Mouse (Mus musculus) CH12.LX (cell line): ENCODE results near the gene Fads3. TPM values are rescaled to one million over a fixed set of nuclear protein-coding genes. Genes with fewer than 3 reads are reported as not detected.

Experiments
- DNase-seq: peaks from one replicate; pipeline ENCODE4 v3.0.0-alpha.2; 2013; ENCODE audit errors: extremely low read depth
- H3K27ac ChIP-seq: 2 replicates; pipeline ENCODE4 v1.5.1; 2012; ENCODE audit warnings: low read depth, mild to moderate bottlenecking, control low read depth, moderate library complexity; ENCODE audit not compliant: insufficient read depth
- H3K27me3 ChIP-seq: replicated peaks from 2 replicates; pipeline ENCODE3; 2012; ENCODE audit warnings: inconsistent platforms
- H3K36me3 ChIP-seq, 2 experiments: replicated peaks in 1 of 2; 2 replicates each; pipeline versions ENCODE3 to v1.6.1; 2012; ENCODE audit warnings: inconsistent platforms in 1 of 2, low read length in 1 of 2, mild to moderate bottlenecking in 1 of 2, mixed read lengths in 1 of 2, moderate library complexity in 1 of 2; ENCODE audit not compliant: control insufficient read depth in 1 of 2, insufficient read depth in 1 of 2
- H3K4me1 ChIP-seq, 2 experiments: 2 replicates each; pipeline ENCODE4 v1.6.1; 2012; ENCODE audit warnings: inconsistent platforms in 1 of 2, moderate library complexity in 1 of 2; ENCODE audit not compliant: insufficient read depth in 2 of 2, control insufficient read depth in 1 of 2
- H3K4me2 ChIP-seq: 2 replicates; pipeline ENCODE4 v1.6.1; 2012; ENCODE audit warnings: low read depth, mild to moderate bottlenecking, control low read depth; ENCODE audit not compliant: poor library complexity, insufficient read depth, severe bottlenecking
- H3K4me3 ChIP-seq, 3 experiments: fragments of 150-350 bp in 1 of 3; sonication (generic) in 1 of 3; replicated peaks in 1 of 3; 2 replicates each; pipeline versions ENCODE3 to v1.5.1; 2011 to 2012; ENCODE audit warnings: low read depth in 2 of 3, low read length in 2 of 3, mild to moderate bottlenecking in 2 of 3, moderate library complexity in 2 of 3, control low read depth in 1 of 3, improper control_type of control experiment in 1 of 3, inconsistent platforms in 1 of 3, mixed read lengths in 1 of 3; ENCODE audit not compliant: poor library complexity in 1 of 3
- H3K79me2 ChIP-seq: replicated peaks from 2 replicates; pipeline ENCODE4 v1.6.1; 2012; ENCODE audit warnings: mild to moderate bottlenecking, moderate library complexity; ENCODE audit not compliant: control insufficient read depth, poor library complexity, insufficient read depth, severe bottlenecking; ENCODE audit errors: extremely low read depth
- H3K9ac ChIP-seq: 2 replicates; pipeline ENCODE4 v1.6.1; 2012; ENCODE audit warnings: low read depth, mild to moderate bottlenecking, control low read depth, moderate library complexity; ENCODE audit not compliant: insufficient read depth
- H3K9me3 ChIP-seq: replicated peaks from 2 replicates; pipeline ENCODE3; 2012; ENCODE audit warnings: low read length, inconsistent platforms, mixed read lengths
- BHLHE40 ChIP-seq: IDR thresholded peaks from 2 replicates; pipeline ENCODE4 v1.6.1; 2011; ENCODE audit warnings: mild to moderate bottlenecking, low read depth, low read length, improper control_type of control experiment
- CHD1 ChIP-seq: IDR thresholded peaks from 2 replicates; pipeline ENCODE4 v1.6.1; 2012; ENCODE audit warnings: low read depth, low read length, improper control_type of control experiment, inconsistent platforms
- CTCF ChIP-seq, 2 experiments: IDR thresholded peaks in 1 of 2; conservative IDR thresholded peaks in 1 of 2; 2 replicates each; pipeline ENCODE4 v1.5.1; 2011 to 2012; ENCODE audit warnings: low read depth in 2 of 2, low read length in 2 of 2, improper control_type of control experiment in 1 of 2, inconsistent platforms in 1 of 2, mild to moderate bottlenecking in 1 of 2, moderate library complexity in 1 of 2
- E2F4 ChIP-seq: IDR thresholded peaks from 2 replicates; pipeline ENCODE4 v1.6.1; 2011; ENCODE audit warnings: low read depth, low read length, improper control_type of control experiment; ENCODE audit not compliant: insufficient replicate concordance
- ELF1 ChIP-seq: IDR thresholded peaks from 2 replicates; pipeline ENCODE4 v1.6.1; 2014; ENCODE audit warnings: low read depth, mild to moderate bottlenecking, inconsistent platforms, low read length, improper control_type of control experiment
- HCFC1 ChIP-seq: IDR thresholded peaks from 2 replicates; pipeline ENCODE4 v1.6.1; 2012; ENCODE audit warnings: low read depth, mild to moderate bottlenecking, inconsistent platforms, low read length, improper control_type of control experiment
- IRF4 ChIP-seq: IDR thresholded peaks from 2 replicates; pipeline ENCODE4 v1.6.1; 2014; ENCODE audit warnings: low read depth, mild to moderate bottlenecking, inconsistent platforms, low read length, improper control_type of control experiment
- MAX ChIP-seq: IDR thresholded peaks from 2 replicates; pipeline ENCODE4 v1.6.1; 2011; ENCODE audit warnings: low read length, improper control_type of control experiment
- MEF2A ChIP-seq: IDR thresholded peaks from 2 replicates; pipeline ENCODE4 v1.6.1; 2014; ENCODE audit warnings: low read depth, mild to moderate bottlenecking, inconsistent platforms, low read length, improper control_type of control experiment, borderline replicate concordance
- MXI1 ChIP-seq: IDR thresholded peaks from 2 replicates; pipeline ENCODE4 v1.6.1; 2011; ENCODE audit warnings: mild to moderate bottlenecking, low read depth, low read length, improper control_type of control experiment
- NRF1 ChIP-seq: IDR thresholded peaks from 2 replicates; pipeline ENCODE4 v1.6.1; 2014; ENCODE audit warnings: low read depth, mild to moderate bottlenecking, inconsistent platforms, low read length, improper control_type of control experiment, moderate library complexity
- PAX5 ChIP-seq: IDR thresholded peaks from 2 replicates; pipeline ENCODE4 v1.6.1; 2012; ENCODE audit warnings: low read length, inconsistent platforms, mixed read lengths
- POLR2A ChIP-seq: IDR thresholded peaks from 2 replicates; pipeline ENCODE4 v1.6.1; 2011; ENCODE audit warnings: low read depth, mild to moderate bottlenecking, improper control_type of control experiment, low read length
- POLR2AphosphoS2 ChIP-seq: IDR thresholded peaks from 2 replicates; pipeline ENCODE4 v1.6.1; 2011; ENCODE audit warnings: low read depth, low read length, improper control_type of control experiment
- RAD21 ChIP-seq: IDR thresholded peaks from 2 replicates; pipeline ENCODE4 v1.6.1; 2011; ENCODE audit warnings: low read depth, mild to moderate bottlenecking, low read length, improper control_type of control experiment, moderate library complexity
- SMC3 ChIP-seq: IDR thresholded peaks from 2 replicates; pipeline ENCODE4 v1.6.1; 2011; ENCODE audit warnings: low read depth, low read length, improper control_type of control experiment
- TCF12 ChIP-seq: IDR thresholded peaks from 2 replicates; pipeline ENCODE4 v1.6.1; 2014; ENCODE audit warnings: low read depth, mild to moderate bottlenecking, inconsistent platforms, low read length, improper control_type of control experiment
- USF1 ChIP-seq: IDR thresholded peaks from 2 replicates; pipeline ENCODE4 v1.6.1; 2014; ENCODE audit warnings: low read depth, mild to moderate bottlenecking, inconsistent platforms, low read length, improper control_type of control experiment
- ZMIZ1 ChIP-seq: IDR thresholded peaks from 2 replicates; pipeline ENCODE4 v1.6.1; 2012; ENCODE audit warnings: low read depth, mild to moderate bottlenecking, inconsistent platforms, low read length, improper control_type of control experiment
- dilution Hi-C: fragments of 300-500 bp; cut with MboI; formaldehyde crosslinking; loops from 2 replicates; pipeline ENCODE4 v1.14.3; 2020; ENCODE audit warnings: low sequenced_read_pairs; ENCODE audit not compliant: extremely low pct_unique_long_range_greater_than_20kb, extremely low pct_ligation_motif_present
- in situ Hi-C: fragments of 300-500 bp; cut with MboI; formaldehyde crosslinking; loops from 3 replicates; pipeline ENCODE4 v1.14.3; 2019; ENCODE audit warnings: low sequenced_read_pairs, low pct_ligation_motif_present, low pct_unique_long_range_greater_than_20kb, mixed read lengths
- polyA plus RNA-seq: library from polyadenylated mRNA; unstranded; fragments of >175 nt; gene quantifications from 2 replicates; pipeline ENCODE4 v1.2.1, GENCODE M21; 2012; ENCODE audit warnings: low read depth; ENCODE audit not compliant: insufficient read length
- total RNA-seq, 2 experiments: library from RNA; depleted of rRNA; stranded (reverse); fragments of 300-350 nt in 1 of 2; fragments of >200 nt in 1 of 2; gene quantifications; 2 replicates each; pipeline ENCODE4 v1.2.3; 2012 to 2014

The Fads3 gene
- total and polyA plus RNA-seq, 3 experiments, result 0.29 to 1.1 TPM; not detected in 1

DNA sequence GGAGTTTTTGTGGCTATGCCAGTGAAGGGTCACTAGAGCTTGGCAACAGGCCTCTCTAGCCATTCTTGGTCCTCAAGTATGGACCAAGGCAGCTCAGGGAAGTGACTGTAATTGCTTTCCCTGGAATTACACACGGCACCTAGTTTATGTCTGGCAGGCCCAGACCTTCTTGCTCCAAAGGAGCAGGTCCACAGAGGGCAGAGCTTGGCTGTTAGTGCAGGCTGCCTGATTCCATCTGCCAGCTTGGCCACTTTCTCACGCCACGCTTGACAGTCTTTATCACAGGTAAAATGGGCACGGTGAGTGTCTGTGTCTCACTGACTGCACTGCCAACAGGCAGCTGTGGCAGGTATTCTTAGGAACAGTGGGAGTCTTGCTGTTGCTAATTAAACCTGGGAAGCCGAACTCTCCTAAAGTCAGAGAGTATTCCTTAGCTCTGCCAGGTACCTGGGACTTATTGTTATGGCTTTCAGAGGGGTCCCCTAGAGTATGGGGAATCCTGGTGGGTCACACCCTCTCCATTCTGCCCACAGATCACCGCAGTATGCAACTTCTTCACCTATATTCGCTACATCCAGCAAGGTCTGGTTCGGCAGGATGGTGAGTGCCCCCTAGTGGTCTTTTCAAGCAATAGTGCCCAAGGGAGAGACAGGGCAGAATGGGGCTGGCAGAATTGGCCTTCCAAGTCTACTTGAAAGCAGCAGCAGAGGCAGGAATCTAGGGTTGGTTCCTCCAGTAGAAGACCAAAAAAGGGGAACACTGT lies 8.0 kb upstream of the Fads3 start:
- in situ Hi-C loops, result loop anchor here (5.0 to 10.0 kb wide), 2 partner anchors 41 to 171 kb away; partner anchors contain the start of genes Fen1 and Tmem258
- H3K4me1 ChIP-seq, result no peaks in the 10 kb centered on the region
- H3K27me3 ChIP-seq, result peaks cover 57% of the 10 kb centered on the region
- H3K4me2 ChIP-seq, result no peak overlapping the region
- DNase-seq, result peak; percentile 69
- no peak overlapping the region for H3K27ac ChIP-seq
- dilution Hi-C loops, result no loop called here
- H3K4me3 ChIP-seq, result no peak overlapping the region
- no peaks in the 10 kb centered on the region for H3K36me3 ChIP-seq
- no peaks in the 10 kb centered on the region for H3K9me3 ChIP-seq
- no peaks in the 10 kb centered on the region for H3K79me2 ChIP-seq
- no peak overlapping the region for H3K9ac ChIP-seq
- TF ChIP-seq HCFC1 (no peak), POLR2AphosphoS2 (no peak), SMC3 (peak; percentile 88), RAD21 (peak; percentile 66), CHD1 (no peak), MAX (no peak), CTCF (conservative IDR thresholded peaks at IDR 0.05 in 1 of 2, IDR thresholded peaks at IDR 0.05 in 1 of 2; ENCODE audit: low read depth in 2 of 2, low read length in 2 of 2) (peak; percentile 86 to 87), PAX5 (no peak)

DNA sequence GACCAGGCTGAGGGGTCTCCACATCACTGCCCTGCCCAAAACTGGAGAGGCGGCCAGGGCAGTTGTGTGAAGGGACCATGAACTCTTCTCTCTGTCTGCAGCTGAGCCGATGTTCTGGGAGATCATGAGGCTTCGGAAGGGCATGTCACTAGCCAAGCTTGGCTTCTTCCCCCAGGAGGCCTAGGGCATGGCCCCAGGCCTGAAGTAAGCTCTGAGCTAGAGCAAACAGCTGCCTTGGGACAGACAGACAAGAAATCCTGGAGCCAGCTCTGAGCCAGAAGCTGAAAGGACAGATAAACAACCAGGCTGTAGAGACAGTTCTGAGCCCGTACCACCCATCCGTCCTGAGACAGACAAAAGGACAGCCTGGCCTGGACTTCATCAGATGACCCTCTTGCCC lies 7.0 kb upstream of the Fads3 start:
- no peak overlapping the region for H3K4me2 ChIP-seq
- no peak for TF ChIP-seq CTCF (conservative IDR thresholded peaks at IDR 0.05 in 1 of 2, IDR thresholded peaks at IDR 0.05 in 1 of 2; ENCODE audit: low read depth in 2 of 2, low read length in 2 of 2)
- TF ChIP-seq MEF2A, result no peak
- no peak for TF ChIP-seq ELF1
- TF ChIP-seq BHLHE40, result no peak
- TF ChIP-seq TCF12, result no peak
- TF ChIP-seq POLR2A, result no peak
- TF ChIP-seq ZMIZ1, result no peak
- no peak for TF ChIP-seq IRF4
- no peak for TF ChIP-seq NRF1
- TF ChIP-seq MXI1, result no peak
- no peak for TF ChIP-seq USF1
- TF ChIP-seq E2F4, result no peak
- TF ChIP-seq, all 38 proteins: peak for 0
- no peak overlapping the region for H3K27ac ChIP-seq
- no peaks in the 10 kb centered on the region for H3K79me2 ChIP-seq
- DNase-seq, result no peak
- no peak overlapping the region for H3K4me3 ChIP-seq
- H3K27me3 ChIP-seq, result peaks cover 53% of the 10 kb centered on the region
- dilution Hi-C loops (no loop called here), in situ Hi-C loops (loop anchor here (5.0 to 10.0 kb wide), 2 partner anchors 42 to 170 kb away; partner anchors contain the start of genes Fen1 and Tmem258)
- H3K36me3 ChIP-seq, result no peaks in the 10 kb centered on the region
- no peaks in the 10 kb centered on the region for H3K9me3 ChIP-seq
- H3K9ac ChIP-seq, result no peak overlapping the region
- H3K4me1 ChIP-seq, result no peaks in the 10 kb centered on the region
